Mouse (Mus musculus) left cerebral cortex, postnatal 36 days (tissue): ENCODE measurements around the gene Cacna1b. TPM values are rescaled to one million over a fixed set of nuclear protein-coding genes. Genes with fewer than 3 reads are reported as not detected.

Experiments used
- DNase-seq, 2 experiments: peaks; one replicate each; pipeline ENCODE4 v3.0.0; 2021 to 2022; ENCODE audit warnings: low spot score in 2 of 2, mixed read lengths in 1 of 2
- intact Hi-C: fragments of 180-260 bp; cut with DNase I; formaldehyde crosslinking; loops from one replicate; pipeline ENCODE4 v1.15.1; 2025
- total RNA-seq, 2 experiments: library from RNA; stranded (reverse); gene quantifications; 2 replicates each; pipeline ENCODE4 v1.2.3; 2021

The Cacna1b gene
- total RNA-seq, 2 experiments from 2014 or later, result 85.5 to 96.2 TPM

DNA sequence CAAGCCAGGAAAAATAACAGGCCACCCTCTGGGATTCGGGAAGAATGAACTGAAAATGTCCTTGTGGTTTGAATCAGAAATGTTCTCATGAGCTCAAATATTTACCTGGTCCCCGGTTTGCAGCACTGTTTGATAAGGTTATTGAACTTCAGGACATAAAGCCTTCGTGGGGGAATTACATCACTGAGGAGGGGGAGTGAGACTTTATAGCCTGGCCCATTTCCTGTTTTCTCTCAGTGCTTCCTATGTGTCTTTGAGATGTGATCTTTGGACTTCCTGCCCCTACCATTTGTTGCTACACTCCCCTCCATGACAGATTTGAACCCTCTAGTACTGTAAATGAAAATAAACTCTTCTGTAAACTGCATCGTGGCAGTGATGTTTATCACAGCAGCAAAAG is 29.8 kb downstream of the Cacna1b start:
- intact Hi-C loops, result no loop called here
- DNase-seq, result no peak

DNA sequence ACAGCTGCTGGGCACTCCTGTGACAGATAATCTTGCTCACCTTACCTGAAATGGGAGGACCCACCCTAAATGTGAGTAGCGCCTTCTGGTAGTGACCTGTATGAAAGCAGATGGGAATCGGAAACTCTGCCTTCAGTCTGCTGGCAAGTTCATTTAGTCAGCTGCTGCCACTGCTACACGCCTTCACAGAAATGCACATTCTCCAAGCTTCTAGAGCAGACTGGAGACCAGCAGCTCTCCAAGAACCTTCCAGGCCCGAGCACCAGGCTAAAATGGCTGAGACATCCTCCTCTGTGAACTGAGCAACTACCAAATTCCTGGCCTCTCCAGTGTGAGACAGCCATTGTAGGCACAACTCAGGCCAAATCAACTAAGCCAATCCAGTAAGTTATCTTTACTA is 37.1 kb downstream of the Cacna1b start:
- intact Hi-C loops, result no loop called here
- DNase-seq, result peak in 1 of 2 experiments; percentile 20

DNA sequence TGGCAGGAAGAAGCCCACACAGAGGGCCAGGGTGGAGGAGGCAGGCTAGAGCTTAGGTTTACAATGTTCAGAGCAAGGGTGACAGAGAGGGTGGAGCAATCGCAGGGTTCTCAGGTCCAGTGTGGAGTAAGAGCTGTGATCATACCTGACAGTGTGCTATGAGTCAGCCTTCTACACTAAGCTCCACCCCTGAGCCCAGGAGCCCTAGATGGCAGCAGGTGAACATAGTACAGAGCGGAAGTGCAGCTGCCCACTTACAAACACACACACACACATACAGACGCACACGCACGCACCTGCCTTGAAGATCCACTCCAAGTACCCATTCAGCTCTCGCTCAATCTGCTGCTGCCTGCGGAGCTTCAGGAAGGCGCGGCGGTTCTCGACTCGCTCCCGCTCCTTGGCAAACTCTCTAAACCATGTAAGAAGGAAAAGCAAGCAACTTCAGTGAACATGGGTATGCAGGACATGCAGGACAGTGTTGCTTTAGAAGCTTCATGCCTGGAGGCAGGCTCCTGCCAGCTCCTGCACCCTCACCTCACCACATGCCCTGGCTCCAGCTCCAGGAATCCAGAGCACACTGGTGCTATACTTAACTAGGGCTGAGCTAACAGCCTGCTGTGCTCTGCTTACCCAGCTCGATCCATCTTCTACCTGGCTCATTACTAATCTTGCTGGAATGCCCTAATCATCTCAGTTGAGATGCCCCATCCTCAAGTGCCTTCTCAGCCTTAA is 43.1 kb downstream of the Cacna1b start:
- intact Hi-C loops, result no loop called here

DNA sequence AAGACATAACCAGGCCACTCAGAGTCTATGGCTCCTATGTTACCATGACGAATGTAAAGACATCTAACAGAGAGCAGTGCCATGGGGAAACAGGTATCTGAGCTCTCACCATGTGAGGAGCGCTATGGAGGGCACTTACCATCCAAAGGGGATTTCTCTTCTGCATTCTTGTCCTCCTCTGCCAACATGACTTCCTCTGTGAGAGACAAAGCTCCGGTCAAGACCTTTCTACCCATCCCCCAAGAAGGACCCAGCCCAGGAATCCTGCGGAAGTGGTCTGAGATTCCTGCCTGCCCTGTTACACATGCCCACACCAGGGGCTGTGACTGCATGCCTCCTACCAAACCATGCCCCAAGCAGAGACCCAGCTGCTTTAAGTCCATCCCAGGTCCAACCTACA is 44.0 kb downstream of the Cacna1b start:
- no peak for DNase-seq
- intact Hi-C loops, result no loop called here

More for the DNA sequence above, 43.1 kb downstream of the Cacna1b start:
- no peak for DNase-seq

DNA sequence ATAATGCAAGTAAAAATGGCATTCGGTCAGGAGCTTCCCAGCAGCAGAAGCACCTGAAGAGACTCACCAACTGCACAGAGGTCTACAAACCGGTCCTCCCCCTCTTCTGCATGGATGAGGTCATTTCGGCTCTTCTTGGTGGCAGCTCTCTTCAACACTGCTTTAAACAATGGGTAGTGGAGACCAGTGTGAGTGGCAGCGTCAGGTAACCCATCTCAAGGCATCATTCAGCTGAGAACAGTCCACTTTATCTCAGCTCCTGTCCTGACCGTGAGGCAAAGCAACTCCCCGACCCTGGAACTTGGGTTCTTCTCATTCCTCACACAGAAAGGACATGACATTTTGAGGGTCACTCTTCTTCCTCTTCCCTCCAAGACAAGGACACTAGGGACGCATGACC is 45.0 kb downstream of the Cacna1b start:
- intact Hi-C loops, result no loop called here
- DNase-seq, result no peak

DNA sequence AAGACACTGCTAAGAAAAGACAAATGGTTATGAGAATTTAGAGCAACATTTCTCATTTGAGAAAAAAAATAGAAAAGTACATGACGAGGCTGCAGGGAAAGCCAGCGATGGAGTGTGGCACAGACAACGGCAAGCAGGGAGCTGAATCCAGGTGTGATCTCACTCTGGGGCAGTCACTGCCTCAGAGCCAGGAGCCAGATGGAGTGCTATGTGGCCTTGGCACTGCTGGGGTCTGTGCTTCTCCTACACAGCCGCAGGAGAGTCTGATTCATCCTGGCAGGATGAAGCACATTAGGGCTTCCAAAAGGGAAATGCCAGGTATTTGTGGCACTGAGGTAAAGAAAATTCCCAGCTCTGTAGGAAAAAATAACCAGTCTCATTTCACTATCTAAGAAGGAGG is 45.5 kb downstream of the Cacna1b start:
- DNase-seq, result peak; percentile 66 to 77
- intact Hi-C loops, result no loop called here

- intact Hi-C loops, result no loop called here
- no peak for DNase-seq
These were observed 57.0 kb downstream of the Cacna1b start for GRCm38 (mm10) chr2:24705929-24706328.

- DNase-seq, result peak in 1 of 2 experiments; percentile 1
- intact Hi-C loops, result no loop called here
These were observed 60.6 kb downstream of the Cacna1b start for GRCm38 (mm10) chr2:24702208-24702957.

DNA sequence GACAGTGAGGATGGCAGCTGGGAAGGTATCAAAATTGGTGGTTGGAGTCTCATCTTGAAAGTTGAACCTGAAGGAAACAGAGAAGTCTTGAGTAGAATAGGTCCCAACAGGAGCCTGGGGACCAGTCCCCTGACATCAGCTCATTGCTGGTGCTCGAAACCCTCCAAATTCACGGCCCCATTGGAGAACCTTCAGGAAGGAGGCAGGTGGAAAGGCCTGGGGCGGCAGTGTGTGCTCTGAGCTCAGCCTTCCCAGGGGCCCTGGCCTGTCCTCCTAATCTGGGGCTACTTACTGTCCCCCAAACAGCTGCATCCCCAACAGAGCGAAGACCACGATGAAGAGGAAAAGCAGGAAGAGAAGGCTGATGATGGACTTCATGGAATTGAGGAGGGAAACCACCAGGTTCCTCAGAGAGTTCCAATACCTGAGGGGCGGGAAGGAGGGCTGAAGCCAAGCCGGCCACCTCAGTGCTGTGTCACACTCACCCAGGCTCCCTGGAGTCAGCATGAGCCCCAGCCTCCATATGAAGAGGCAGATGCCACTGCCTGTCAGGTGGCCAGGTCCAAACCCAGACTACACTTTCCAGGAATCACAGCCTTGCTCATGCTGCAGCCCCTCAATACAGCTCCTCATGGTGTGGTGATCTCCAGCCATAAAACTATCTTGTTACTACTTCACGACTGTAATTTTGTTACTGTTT is 65.5 kb downstream of the Cacna1b start:
- DNase-seq, result peak in 1 of 2 experiments; percentile 2
- intact Hi-C loops, result no loop called here

- DNase-seq, result peak in 1 of 2 experiments; percentile 3
- intact Hi-C loops, result no loop called here
These were observed 70.6 kb downstream of the Cacna1b start for GRCm38 (mm10) chr2:24692371-24692770.

DNA sequence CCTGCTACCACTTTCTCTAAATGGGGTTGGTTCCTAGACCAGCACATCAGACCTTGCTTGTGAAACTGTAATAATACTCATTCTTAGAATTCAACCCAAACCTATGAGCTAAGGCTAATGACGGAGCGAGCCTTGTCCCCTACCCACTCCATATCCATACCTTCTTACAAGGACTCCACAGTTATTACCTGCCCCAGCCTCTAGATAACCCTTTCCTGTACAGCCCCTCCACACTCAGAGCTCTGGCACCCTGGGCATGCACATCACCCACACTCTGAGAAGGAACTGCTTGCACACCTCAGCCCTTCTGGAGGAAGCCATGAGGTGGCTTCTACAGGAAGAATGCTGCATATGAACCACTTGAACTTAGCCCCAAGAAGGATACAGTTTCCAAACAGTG is 72.6 kb downstream of the Cacna1b start:
- DNase-seq, result no peak
- intact Hi-C loops, result no loop called here

GRCm38 (mm10) chr2:24685347-24685746 is 77.6 kb downstream of the Cacna1b start:
- DNase-seq, result no peak
- intact Hi-C loops, result no loop called here

GRCm38 (mm10) chr2:24684796-24685195 is 78.2 kb downstream of the Cacna1b start:
- intact Hi-C loops, result no loop called here
- DNase-seq, result no peak

DNA sequence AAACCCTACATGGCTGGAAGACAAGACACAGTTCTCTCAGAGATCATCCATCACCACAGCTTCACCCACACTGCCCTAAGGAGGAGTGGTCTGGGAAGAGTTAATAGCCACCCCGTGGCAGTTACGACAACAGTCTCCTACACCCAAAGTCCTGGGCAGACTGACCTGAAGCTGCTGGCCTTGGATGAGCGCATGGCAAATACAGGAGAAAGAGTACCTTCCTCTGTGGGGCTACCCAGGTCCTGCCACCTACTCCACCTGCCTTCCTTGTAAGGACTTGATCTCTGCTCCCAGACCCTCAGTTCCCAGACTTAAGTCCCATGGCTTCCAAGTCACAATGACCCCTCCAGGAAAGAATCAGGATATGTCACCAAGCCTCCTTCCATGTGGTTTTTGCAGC is 79.7 kb downstream of the Cacna1b start:
- no peak for DNase-seq
- intact Hi-C loops, result no loop called here

DNA sequence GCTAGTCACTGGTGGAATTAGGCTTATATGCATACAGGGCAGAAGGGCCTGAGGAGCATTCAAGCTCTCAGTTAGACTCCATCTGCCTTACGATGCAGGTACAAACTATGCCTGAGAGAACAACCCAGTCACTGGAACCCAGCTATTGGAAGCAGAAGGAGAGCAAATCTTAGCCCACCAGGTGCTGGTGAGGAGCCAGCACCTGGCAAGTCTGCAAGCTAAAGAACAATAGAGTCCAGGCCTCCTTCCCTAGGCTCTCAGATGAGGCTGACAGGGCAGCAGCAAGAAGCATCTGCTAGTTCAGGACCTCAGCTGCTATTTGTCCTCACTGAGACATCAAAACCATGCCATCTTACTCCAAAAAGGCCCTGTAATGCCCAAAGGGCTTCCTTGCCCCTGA is 82.2 kb downstream of the Cacna1b start:
- DNase-seq, result no peak
- intact Hi-C loops, result no loop called here

- no peak for DNase-seq
- intact Hi-C loops, result no loop called here
These were observed 82.8 kb downstream of the Cacna1b start for GRCm38 (mm10) chr2:24680176-24680575.

- intact Hi-C loops, result loop anchor here (5.0 kb wide), 1 partner anchor 83 kb away; the partner anchor contains the start of gene Cacna1b
- DNase-seq, result peak; percentile 49
These were observed 83.8 kb downstream of the Cacna1b start for GRCm38 (mm10) chr2:24679012-24679651.

DNA sequence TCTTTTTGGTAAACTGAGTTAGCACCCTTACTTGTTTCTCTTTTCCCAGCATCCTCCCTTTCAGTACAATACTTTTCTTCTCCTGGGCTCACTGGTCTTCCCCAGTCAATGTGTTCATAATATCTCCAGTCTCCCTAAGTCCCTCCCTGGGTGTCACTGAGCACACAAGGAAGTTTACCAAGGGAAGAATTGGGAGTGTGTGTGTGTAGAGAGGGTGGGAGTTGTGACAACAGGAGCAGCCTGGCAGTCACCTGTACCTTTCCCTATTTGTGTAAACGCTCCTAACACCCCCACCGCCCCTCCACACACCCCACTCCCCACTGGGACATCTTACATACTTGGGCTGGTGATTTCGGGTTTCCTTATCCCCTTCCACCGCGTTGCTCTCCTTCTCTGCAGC is 84.4 kb downstream of the Cacna1b start:
- intact Hi-C loops, result loop anchor here (5.0 kb wide), 1 partner anchor 84 kb away; the partner anchor contains the start of gene Cacna1b

DNA sequence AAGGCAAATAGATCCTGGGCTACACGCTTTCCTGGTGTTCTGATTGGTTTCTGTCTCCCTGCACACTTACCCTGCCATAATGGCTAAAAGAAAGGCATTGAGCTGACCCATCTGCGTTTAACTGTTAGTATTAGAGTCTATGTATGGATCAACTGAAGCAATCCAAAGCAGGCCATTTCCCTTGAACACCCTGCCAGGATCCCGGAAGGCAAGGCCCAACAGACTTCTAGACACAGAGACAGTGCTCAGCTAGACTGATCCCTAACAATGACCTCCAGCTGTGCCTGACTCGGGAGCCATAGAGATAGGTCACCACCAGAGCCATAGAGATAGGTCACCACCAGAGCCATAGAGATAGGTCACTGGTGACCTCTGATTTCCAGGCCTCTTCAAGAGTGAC is 84.8 kb downstream of the Cacna1b start:
- DNase-seq, result no peak
- intact Hi-C loops, result loop anchor here (5.0 kb wide), 1 partner anchor 84 kb away; the partner anchor contains the start of gene Cacna1b

More for the DNA sequence above, 84.4 kb downstream of the Cacna1b start:
- DNase-seq, result no peak

DNA sequence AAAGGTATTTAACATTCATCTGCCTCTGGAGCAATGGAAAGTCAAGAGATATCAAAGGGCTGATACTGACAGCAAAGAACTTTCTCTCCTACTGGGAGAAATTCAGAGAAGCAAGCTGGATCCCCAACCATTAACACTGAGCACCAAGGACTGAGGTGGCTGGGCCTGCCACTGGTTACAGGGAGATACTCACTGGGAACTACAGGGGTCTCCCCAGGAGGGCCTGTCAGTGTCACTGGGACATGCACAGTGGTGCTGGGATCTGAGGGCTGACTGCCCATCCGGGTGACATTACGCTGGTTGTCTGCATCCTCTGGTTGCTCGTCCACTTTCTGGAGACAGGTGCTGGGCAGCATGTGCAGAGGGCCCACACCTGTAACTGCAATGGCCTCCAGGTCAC is 85.3 kb downstream of the Cacna1b start:
- intact Hi-C loops, result loop anchor here (5.0 kb wide), 1 partner anchor 85 kb away; the partner anchor contains the start of gene Cacna1b
- no peak for DNase-seq
